Mouse (Mus musculus) erythroblast, embryonic 14.5 days (primary cell): ENCODE data around the gene Mta1.

ENCODE experiments used
- GATA1 ChIP-seq: IDR thresholded peaks from 2 replicates; pipeline ENCODE4 v1.6.1; 2012; ENCODE audit warnings: low read length, inconsistent platforms, mixed read lengths
- TAL1 ChIP-seq: IDR thresholded peaks from 3 replicates; pipeline ENCODE4 v1.6.1; 2012; ENCODE audit warnings: low read length, inconsistent platforms, mixed read lengths

GRCm38 (mm10) chr12:113130732-113131131 lies 32.7 kb downstream of the Mta1 start:
- TF ChIP-seq GATA1 (no peak), TAL1 (no peak)
